Mouse (Mus musculus): ENCODE results near the gene Tmem82. TPM values are rescaled to one million over a fixed set of nuclear protein-coding genes. Genes with fewer than 3 reads are reported as not detected.
A peak's percentile ranks its signal among the peaks of the same experiment; 100 is the strongest.

Tmem82 gene
- polyA plus RNA-seq, 1 experiment from 2014 or later: not detected

GRCm38 (mm10) chr4:141622580-141622979 lies 4.1 kb upstream of the Tmem82 start:
- H3K4me1 ChIP-seq (ENCODE audit: control insufficient read depth, insufficient read depth, low read length): peaks cover 2% of the 10 kb centered on the region; the same call in 1 of the 2 replicates
- 89% methylated on average over 5 of the region's 5 CpGs for WGBS
- H3K27ac ChIP-seq (ENCODE audit: low read depth, low read length): no peak overlapping the region
- no peaks in the 10 kb centered on the region for H3K9me3 ChIP-seq (replicated peaks; ENCODE audit: control insufficient read depth, low read length)
- H3K36me3 ChIP-seq (ENCODE audit: control insufficient read depth, insufficient read depth, low read length): peaks cover 20% of the 10 kb centered on the region
- H3K9ac ChIP-seq (ENCODE audit: low read length): no peak overlapping the region
- no peaks in the 10 kb centered on the region for H3K27me3 ChIP-seq (replicated peaks; ENCODE audit: control insufficient read depth, insufficient read depth, low read length)
- H3K4me3 ChIP-seq (ENCODE audit: low read depth, low read length): no peak overlapping the region
- DNase-seq (ENCODE audit: low spot score): no peak
- H3K4me2 ChIP-seq (ENCODE audit: low read length): no peak overlapping the region
- no peak for ATAC-seq

DNA sequence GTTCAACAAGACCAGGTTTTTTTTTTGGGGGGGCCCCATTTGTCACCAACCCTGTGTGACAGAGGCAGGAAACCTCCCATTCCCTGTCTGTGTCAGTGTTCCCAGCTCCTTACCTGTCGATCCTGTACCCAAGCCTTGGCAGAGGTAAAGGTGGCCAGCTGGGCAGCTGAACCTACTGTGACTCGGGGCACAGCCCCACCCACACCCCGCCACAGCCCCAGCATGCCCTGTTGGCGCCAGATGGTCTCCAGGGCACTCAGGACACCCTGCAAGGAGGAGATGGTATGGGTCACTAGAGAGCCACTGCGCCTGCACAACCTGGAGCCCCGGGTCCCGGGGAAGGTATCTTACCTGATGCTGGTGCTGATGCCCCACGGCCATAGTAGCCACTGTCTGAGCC lies 3.7 kb upstream of the Tmem82 start:
- DNase-seq (ENCODE audit: low spot score) (no peak), ATAC-seq (no peak)
- Histone ChIP-seq H3K4me1 (ENCODE audit: control insufficient read depth, insufficient read depth, low read length) (peaks cover 4% of the 10 kb centered on the region; the same call in 1 of the 2 replicates), H3K27me3 (replicated peaks; ENCODE audit: control insufficient read depth, insufficient read depth, low read length) (no peaks in the 10 kb centered on the region), H3K9me3 (replicated peaks; ENCODE audit: control insufficient read depth, low read length) (no peaks in the 10 kb centered on the region), H3K36me3 (ENCODE audit: control insufficient read depth, insufficient read depth, low read length) (peaks cover 16% of the 10 kb centered on the region), H3K4me2 (ENCODE audit: low read length) (no peak overlapping the region), H3K4me3 (ENCODE audit: low read depth, low read length) (no peak overlapping the region), H3K27ac (ENCODE audit: low read depth, low read length) (no peak overlapping the region), H3K9ac (ENCODE audit: low read length) (no peak overlapping the region)
- WGBS: 88% methylated on average over 8 of the region's 8 CpGs

DNA sequence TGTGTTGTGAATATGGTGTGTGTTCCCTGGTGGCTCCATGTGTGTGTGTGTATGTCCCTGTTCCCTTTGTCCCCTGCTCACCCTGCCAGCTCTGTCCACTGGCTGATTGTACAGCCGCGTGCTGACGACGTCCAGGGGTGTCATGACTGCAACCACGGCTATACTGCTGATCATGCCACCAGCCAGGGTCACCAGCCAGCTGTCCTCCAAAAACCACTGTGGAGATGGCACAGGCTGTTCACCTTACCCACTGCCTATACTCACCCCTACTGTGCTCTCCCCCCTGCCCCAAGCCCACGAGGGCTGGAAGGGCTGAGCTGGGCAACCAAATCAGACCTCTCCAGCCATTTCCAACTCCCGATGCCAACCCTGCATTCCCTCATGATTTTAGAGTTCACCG lies 2.9 kb upstream of the Tmem82 start:
- no peaks in the 10 kb centered on the region for H3K27me3 ChIP-seq (replicated peaks; ENCODE audit: control insufficient read depth, insufficient read depth, low read length)
- no peak for ATAC-seq
- peaks cover 4% of the 10 kb centered on the region; the same call in 1 of the 2 replicates for H3K4me1 ChIP-seq (ENCODE audit: control insufficient read depth, insufficient read depth, low read length)
- no peaks in the 10 kb centered on the region for H3K9me3 ChIP-seq (replicated peaks; ENCODE audit: control insufficient read depth, low read length)
- H3K36me3 ChIP-seq (ENCODE audit: control insufficient read depth, insufficient read depth, low read length): peaks cover 9% of the 10 kb centered on the region
- H3K4me2 ChIP-seq (ENCODE audit: low read length): no peak overlapping the region
- no peak for DNase-seq (ENCODE audit: low spot score)
- H3K9ac ChIP-seq (ENCODE audit: low read length): no peak overlapping the region
- H3K4me3 ChIP-seq (ENCODE audit: low read depth, low read length): no peak overlapping the region
- 85% methylated on average over 8 of the region's 8 CpGs for WGBS
- no peak overlapping the region for H3K27ac ChIP-seq (ENCODE audit: low read depth, low read length)

DNA sequence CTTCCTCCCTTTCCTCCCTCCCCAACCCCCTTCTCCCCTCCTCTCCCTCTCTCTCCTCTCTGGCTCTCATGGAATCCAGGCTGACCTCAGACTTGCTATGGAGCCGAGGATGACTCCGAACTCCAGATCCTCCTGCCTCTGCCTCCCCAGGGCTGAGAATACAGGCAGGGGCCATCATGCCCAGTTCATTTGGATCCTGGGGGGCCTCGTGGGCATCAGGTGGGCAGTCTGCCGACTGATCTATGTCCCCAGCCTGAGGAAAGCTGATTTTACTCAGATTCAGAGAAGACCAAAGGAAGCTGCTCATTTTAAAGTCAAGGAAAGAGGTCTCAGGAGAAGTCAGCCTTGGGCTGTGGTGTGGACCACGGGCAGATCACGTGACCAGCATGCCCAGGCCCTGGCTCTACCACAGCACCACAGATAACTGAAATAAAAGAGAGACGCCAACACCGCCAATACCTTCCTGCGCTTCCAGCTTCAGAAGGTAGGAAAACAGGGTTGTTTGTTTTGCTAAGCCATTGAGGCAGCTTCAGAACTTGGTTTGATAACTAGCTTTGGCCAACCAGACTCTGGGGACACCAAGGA lies 958 bp upstream of the Tmem82 start:
- Histone ChIP-seq H3K36me3 (ENCODE audit: control insufficient read depth, insufficient read depth, low read length) (no peaks in the 10 kb centered on the region), H3K27me3 (replicated peaks; ENCODE audit: control insufficient read depth, insufficient read depth, low read length) (no peaks in the 10 kb centered on the region), H3K4me1 (ENCODE audit: control insufficient read depth, insufficient read depth, low read length) (peaks cover 4% of the 10 kb centered on the region; the same call in 1 of the 2 replicates), H3K9ac (ENCODE audit: low read length) (no peak overlapping the region), H3K27ac (ENCODE audit: low read depth, low read length) (no peak overlapping the region), H3K9me3 (replicated peaks; ENCODE audit: control insufficient read depth, low read length) (no peaks in the 10 kb centered on the region), H3K4me3 (ENCODE audit: low read depth, low read length) (no peak overlapping the region), H3K4me2 (ENCODE audit: low read length) (no peak overlapping the region)
- WGBS: 85% methylated on average over 9 of the region's 9 CpGs
- no peak for ATAC-seq
- DNase-seq (ENCODE audit: low spot score): no peak

GRCm38 (mm10) chr4:141617863-141618564 lies 419 bp downstream of the Tmem82 start:
- Histone ChIP-seq H3K4me1 (ENCODE audit: control insufficient read depth, insufficient read depth, low read length) (peaks cover 4% of the 10 kb centered on the region; the same call in 1 of the 2 replicates), H3K4me2 (ENCODE audit: low read length) (peak overlapping the region; percentile 43), H3K36me3 (ENCODE audit: control insufficient read depth, insufficient read depth, low read length) (no peaks in the 10 kb centered on the region), H3K27me3 (replicated peaks; ENCODE audit: control insufficient read depth, insufficient read depth, low read length) (no peaks in the 10 kb centered on the region), H3K9me3 (replicated peaks; ENCODE audit: control insufficient read depth, low read length) (no peaks in the 10 kb centered on the region), H3K27ac (ENCODE audit: low read depth, low read length) (no peak overlapping the region), H3K9ac (ENCODE audit: low read length) (no peak overlapping the region; the same call in 1 of the 2 replicates), H3K4me3 (ENCODE audit: low read depth, low read length) (no peak overlapping the region)
- DNase-seq (ENCODE audit: low spot score) (no peak), ATAC-seq (0 out of 2 replicates have a peak, but pooled peaks have one; percentile 15)
- 16% methylated on average over 21 of the region's 22 CpGs for WGBS

GRCm38 (mm10) chr4:141617299-141617698 lies 1.1 kb downstream of the Tmem82 start:
- no peak overlapping the region for H3K4me3 ChIP-seq (ENCODE audit: low read depth, low read length)
- no peaks in the 10 kb centered on the region for H3K27me3 ChIP-seq (replicated peaks; ENCODE audit: control insufficient read depth, insufficient read depth, low read length)
- WGBS: 5% methylated on average over 20 of the region's 20 CpGs
- no peaks in the 10 kb centered on the region for H3K9me3 ChIP-seq (replicated peaks; ENCODE audit: control insufficient read depth, low read length)
- no peak overlapping the region for H3K27ac ChIP-seq (ENCODE audit: low read depth, low read length)
- 0 out of 2 replicates have a peak overlapping the region, but pooled peaks have one; percentile 13 for H3K9ac ChIP-seq (ENCODE audit: low read length)
- no peaks in the 10 kb centered on the region for H3K36me3 ChIP-seq (ENCODE audit: control insufficient read depth, insufficient read depth, low read length)
- ATAC-seq: peak; percentile 33; the same call in 1 of the 2 replicates
- peaks cover 4% of the 10 kb centered on the region; the same call in 1 of the 2 replicates for H3K4me1 ChIP-seq (ENCODE audit: control insufficient read depth, insufficient read depth, low read length)
- peak overlapping the region; percentile 43 for H3K4me2 ChIP-seq (ENCODE audit: low read length)
- DNase-seq (ENCODE audit: low spot score): peak; percentile 49

DNA sequence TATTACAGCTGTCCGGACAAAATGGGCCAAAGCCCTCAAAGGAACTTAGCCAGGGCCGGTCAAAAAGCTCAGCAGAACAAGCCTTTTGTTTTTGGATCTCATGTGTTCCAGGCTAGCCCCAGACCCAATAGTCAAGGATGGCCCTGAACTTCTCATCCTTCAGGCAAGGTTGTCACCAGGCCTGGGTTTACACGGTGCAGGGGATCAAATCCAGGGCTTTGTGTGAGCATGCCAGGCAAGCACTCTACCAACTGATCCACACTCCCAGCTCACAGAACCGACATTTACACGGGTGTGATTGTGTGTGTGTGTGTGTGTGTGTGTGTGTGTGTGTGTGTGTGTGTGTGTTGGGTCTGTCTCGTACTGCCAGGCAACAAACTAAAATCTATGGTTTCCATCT lies 1.6 kb downstream of the Tmem82 start:
- DNase-seq (ENCODE audit: low spot score) (no peak), ATAC-seq (no peak)
- Histone ChIP-seq H3K9me3 (replicated peaks; ENCODE audit: control insufficient read depth, low read length) (no peaks in the 10 kb centered on the region), H3K9ac (ENCODE audit: low read length) (no peak overlapping the region), H3K4me2 (ENCODE audit: low read length) (no peak overlapping the region), H3K27ac (ENCODE audit: low read depth, low read length) (no peak overlapping the region), H3K4me3 (ENCODE audit: low read depth, low read length) (no peak overlapping the region), H3K27me3 (replicated peaks; ENCODE audit: control insufficient read depth, insufficient read depth, low read length) (no peaks in the 10 kb centered on the region), H3K4me1 (ENCODE audit: control insufficient read depth, insufficient read depth, low read length) (peaks cover 4% of the 10 kb centered on the region; the same call in 1 of the 2 replicates), H3K36me3 (ENCODE audit: control insufficient read depth, insufficient read depth, low read length) (no peaks in the 10 kb centered on the region)
- WGBS: 79% methylated on average over 6 of the region's 6 CpGs

GRCm38 (mm10) chr4:141614946-141615345 lies 3.5 kb downstream of the Tmem82 start:
- H3K4me2 ChIP-seq (ENCODE audit: low read length): no peak overlapping the region
- H3K4me3 ChIP-seq (ENCODE audit: low read depth, low read length): no peak overlapping the region
- no peak overlapping the region for H3K27ac ChIP-seq (ENCODE audit: low read depth, low read length)
- ATAC-seq (no peak), DNase-seq (ENCODE audit: low spot score) (no peak)
- H3K36me3 ChIP-seq (ENCODE audit: control insufficient read depth, insufficient read depth, low read length): no peaks in the 10 kb centered on the region
- H3K27me3 ChIP-seq (replicated peaks; ENCODE audit: control insufficient read depth, insufficient read depth, low read length): no peaks in the 10 kb centered on the region
- no peak overlapping the region for H3K9ac ChIP-seq (ENCODE audit: low read length)
- no peaks in the 10 kb centered on the region for H3K9me3 ChIP-seq (replicated peaks; ENCODE audit: control insufficient read depth, low read length)
- 85% methylated on average over 14 of the region's 14 CpGs for WGBS
- peaks cover 4% of the 10 kb centered on the region; the same call in 1 of the 2 replicates for H3K4me1 ChIP-seq (ENCODE audit: control insufficient read depth, insufficient read depth, low read length)

DNA sequence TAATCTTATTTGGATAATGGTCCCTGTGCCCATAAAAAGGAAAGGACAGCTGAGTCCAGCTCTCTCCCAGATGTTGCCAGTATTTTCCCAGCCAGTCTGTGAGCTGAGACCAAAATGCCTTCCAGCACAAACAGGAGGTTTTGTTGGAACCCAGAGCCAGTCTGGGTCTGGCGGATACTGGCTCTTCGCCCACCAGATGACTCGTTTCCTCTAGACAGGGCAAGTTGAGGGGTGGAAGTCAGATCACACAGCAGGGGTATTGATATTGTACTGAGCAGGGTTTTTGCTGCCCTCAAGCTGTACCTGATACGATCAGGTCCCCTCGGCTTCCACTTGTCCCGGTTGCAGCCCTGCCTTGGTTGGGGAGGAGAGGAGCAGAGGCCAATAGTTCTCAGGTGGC lies 8.9 kb downstream of the Tmem82 start:
- H3K4me1 ChIP-seq (ENCODE audit: control insufficient read depth, insufficient read depth, low read length): no peaks in the 10 kb centered on the region
- 78% methylated on average over 6 of the region's 6 CpGs for WGBS
- H3K9me3 ChIP-seq (replicated peaks; ENCODE audit: control insufficient read depth, low read length): no peaks in the 10 kb centered on the region
- no peaks in the 10 kb centered on the region for H3K36me3 ChIP-seq (ENCODE audit: control insufficient read depth, insufficient read depth, low read length)
- H3K27me3 ChIP-seq (replicated peaks; ENCODE audit: control insufficient read depth, insufficient read depth, low read length): no peaks in the 10 kb centered on the region
- H3K4me2 ChIP-seq (ENCODE audit: low read length): no peak overlapping the region
- ATAC-seq (no peak), DNase-seq (ENCODE audit: low spot score) (no peak)
- no peak overlapping the region for H3K9ac ChIP-seq (ENCODE audit: low read length)
- H3K4me3 ChIP-seq (ENCODE audit: low read depth, low read length): no peak overlapping the region
- no peak overlapping the region for H3K27ac ChIP-seq (ENCODE audit: low read depth, low read length)
